Mouse (Mus musculus) intestine, embryonic 16.5 days (tissue): ENCODE results near the gene Tubd1. TPM values are rescaled to one million over a fixed set of nuclear protein-coding genes. Genes with fewer than 3 reads are reported as not detected.

Experiments
- ATAC-seq: fragments of 200-750 bp; cut with Nextera tagmentation; 2 replicates; pipeline ENCODE4 v1.8.0; 2017; ENCODE audit warnings: moderate TSS enrichment, moderate library complexity
- H3K27ac ChIP-seq: fragments of 300-500 bp; sonication (generic); 2 replicates; pipeline ENCODE4 v1.5.1; 2014; ENCODE audit warnings: mild to moderate bottlenecking, low read length
- H3K27me3 ChIP-seq: fragments of 300-500 bp; sonication (generic); replicated peaks from 2 replicates; pipeline ENCODE4 v1.6.1; 2014; ENCODE audit warnings: low read length, control low read depth, mixed read lengths; ENCODE audit not compliant: control insufficient read depth, insufficient read depth
- H3K36me3 ChIP-seq: fragments of 300-500 bp; sonication (generic); 2 replicates; pipeline ENCODE4 v1.6.1; 2014; ENCODE audit warnings: low read length, control low read depth; ENCODE audit not compliant: control insufficient read depth, insufficient read depth
- H3K4me1 ChIP-seq: fragments of 300-500 bp; sonication (generic); 2 replicates; pipeline ENCODE4 v1.6.1; 2014; ENCODE audit warnings: low read length, control low read depth, mixed read lengths; ENCODE audit not compliant: control insufficient read depth, insufficient read depth
- H3K4me2 ChIP-seq: fragments of 300-500 bp; sonication (generic); 2 replicates; pipeline ENCODE4 v1.6.1; 2014; ENCODE audit warnings: low read depth, low read length, control low read depth
- H3K4me3 ChIP-seq: fragments of 300-500 bp; sonication (generic); 2 replicates; pipeline ENCODE4 v1.5.1; 2014; ENCODE audit warnings: mild to moderate bottlenecking, low read length
- H3K9ac ChIP-seq: fragments of 300-500 bp; sonication (generic); 2 replicates; pipeline ENCODE4 v1.6.1; 2014; ENCODE audit warnings: low read depth, low read length
- H3K9me3 ChIP-seq: fragments of 300-500 bp; sonication (generic); 2 replicates; pipeline ENCODE4 v1.6.1; 2016; ENCODE audit warnings: low read length, control low read depth; ENCODE audit not compliant: control insufficient read depth
- WGBS: fragments of 180-500 bp; shearing (Covaris S2); extraction: QIAGEN DNeasy Blood & Tissue Kit; methylation state at CpG from one replicate; pipeline ENCODE4 v1.1.7; 2014; 5-methylcytosine and 5-hydroxymethylcytosine counted together
- polyA plus RNA-seq: library from polyadenylated mRNA; unstranded; fragments of >200 nt; fragmentation: Nextera tagmentation; extraction: Ambion mirVana; gene quantifications from 2 replicates; pipeline ENCODE4 v1.2.1, GENCODE M21; 2015

The Tubd1 gene
- polyA plus RNA-seq, 1 experiment from 2014 or later = 11.4 TPM

DNA sequence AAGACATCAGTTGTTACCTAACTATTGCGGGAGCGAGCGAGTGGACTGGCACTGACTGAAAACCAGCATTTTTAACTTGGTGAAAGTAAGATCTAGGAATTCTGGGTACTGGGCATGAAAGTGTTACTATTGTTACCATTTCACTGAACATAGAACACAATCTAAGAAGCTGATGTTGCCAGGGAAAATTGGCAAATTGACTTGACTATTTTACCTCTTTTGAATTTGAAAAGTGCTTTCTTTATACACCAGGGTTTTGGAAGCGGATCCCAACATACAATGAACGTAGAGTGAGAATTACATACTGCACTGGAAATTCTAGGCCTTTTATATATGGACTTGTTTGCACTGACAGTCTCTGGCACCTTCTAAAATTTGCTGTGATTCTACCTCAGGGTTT lies 48.7 kb downstream of the Tubd1 start:
- no peaks in the 10 kb centered on the region for H3K36me3 ChIP-seq
- H3K9me3 ChIP-seq = no peaks in the 10 kb centered on the region
- no peaks in the 10 kb centered on the region for H3K27me3 ChIP-seq
- 89% methylated on average over 5 of the region's 5 CpGs for WGBS
- no peak overlapping the region for H3K4me2 ChIP-seq
- no peak overlapping the region for H3K27ac ChIP-seq
- ATAC-seq = no peak
- H3K4me1 ChIP-seq = peaks cover 3% of the 10 kb centered on the region; the same call in 1 of the 2 replicates
- H3K4me3 ChIP-seq = no peak overlapping the region
- no peak overlapping the region for H3K9ac ChIP-seq

DNA sequence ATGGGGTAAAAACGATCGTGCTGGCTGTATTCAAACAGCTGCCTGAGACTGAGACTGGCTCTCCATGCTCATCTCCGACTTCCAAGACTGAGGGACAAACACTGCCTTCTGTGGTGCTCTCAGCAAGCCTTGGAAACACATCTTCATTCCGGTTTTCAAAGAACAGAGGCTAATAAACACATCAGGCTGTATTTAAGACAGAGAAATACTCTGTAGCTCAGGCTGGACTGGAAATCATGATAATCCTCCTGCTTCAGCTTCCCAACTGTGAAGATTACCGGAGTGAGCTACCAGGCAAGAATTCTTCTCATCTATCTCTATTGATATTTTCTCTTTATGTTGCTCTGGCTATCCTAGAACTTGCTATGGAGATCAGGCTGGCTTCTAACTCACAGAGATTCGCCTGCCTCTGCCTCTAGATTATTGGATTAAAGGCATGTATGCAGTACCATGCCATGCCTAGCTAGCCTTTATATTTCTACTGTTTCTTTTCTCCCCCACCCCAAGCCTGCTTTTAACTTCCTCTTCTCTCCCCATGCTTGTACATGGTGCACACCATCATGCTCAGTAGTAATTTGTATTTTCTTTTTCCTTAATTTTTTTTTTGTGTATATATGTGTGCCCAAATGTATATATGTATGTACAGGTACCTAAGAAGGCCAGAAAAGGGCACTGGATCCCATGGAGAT lies 49.5 kb downstream of the Tubd1 start:
- ATAC-seq = no peak
- H3K9ac ChIP-seq = no peak overlapping the region
- H3K9me3 ChIP-seq = no peaks in the 10 kb centered on the region
- H3K4me1 ChIP-seq = no peaks in the 10 kb centered on the region
- H3K27me3 ChIP-seq = no peaks in the 10 kb centered on the region
- no peak overlapping the region for H3K4me3 ChIP-seq
- H3K36me3 ChIP-seq = no peaks in the 10 kb centered on the region
- H3K4me2 ChIP-seq = no peak overlapping the region
- 0 out of 2 replicates have a peak overlapping the region, but pooled peaks have one; percentile 16 for H3K27ac ChIP-seq
- 77% methylated on average over 6 of the region's 6 CpGs for WGBS

- Histone ChIP-seq H3K9me3 (no peaks in the 10 kb centered on the region), H3K4me1 (no peaks in the 10 kb centered on the region), H3K27ac (no peak overlapping the region), H3K27me3 (no peaks in the 10 kb centered on the region), H3K4me2 (no peak overlapping the region), H3K4me3 (no peak overlapping the region), H3K9ac (no peak overlapping the region), H3K36me3 (no peaks in the 10 kb centered on the region)
- 94% methylated on average over 6 of the region's 6 CpGs for WGBS
- no peak for ATAC-seq
Observed at GRCm38 (mm10) chr11:86595366-86595765, 50.6 kb downstream of the Tubd1 start.

GRCm38 (mm10) chr11:86596187-86596960 lies 51.6 kb downstream of the Tubd1 start:
- Histone ChIP-seq H3K9me3 (no peaks in the 10 kb centered on the region), H3K4me3 (no peak overlapping the region), H3K4me1 (no peaks in the 10 kb centered on the region), H3K36me3 (no peaks in the 10 kb centered on the region), H3K27me3 (no peaks in the 10 kb centered on the region), H3K4me2 (no peak overlapping the region), H3K27ac (no peak overlapping the region), H3K9ac (no peak overlapping the region)
- WGBS = 86% methylated on average over 7 of the region's 7 CpGs
- ATAC-seq = no peak

DNA sequence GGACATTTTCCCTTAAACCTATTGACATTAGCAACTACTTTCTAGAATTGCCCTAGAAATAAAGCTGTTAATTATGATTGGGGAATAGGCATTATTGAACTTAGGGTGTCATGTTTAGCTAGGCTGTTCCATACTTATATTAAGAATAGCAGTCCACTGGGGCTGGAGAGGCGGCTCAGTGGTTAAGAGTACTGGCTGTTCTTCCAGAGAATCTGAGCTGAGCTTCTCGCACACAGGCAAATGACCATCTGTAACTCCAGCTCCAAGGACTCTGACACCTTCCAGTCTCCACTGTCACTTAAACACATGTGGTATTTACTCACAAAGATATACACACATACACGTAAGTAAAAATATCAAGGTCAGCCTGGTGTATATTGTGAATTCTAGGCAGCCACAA lies 52.2 kb downstream of the Tubd1 start:
- no peak for ATAC-seq
- 88% methylated on average over 3 of the region's 3 CpGs for WGBS

GRCm38 (mm10) chr11:86598154-86598553 lies 53.4 kb downstream of the Tubd1 start:
- no peaks in the 10 kb centered on the region for H3K9me3 ChIP-seq
- H3K27me3 ChIP-seq = no peaks in the 10 kb centered on the region
- no peak for ATAC-seq
- H3K4me2 ChIP-seq = no peak overlapping the region
- no peak overlapping the region for H3K9ac ChIP-seq
- H3K36me3 ChIP-seq = no peaks in the 10 kb centered on the region
- no peak overlapping the region for H3K4me3 ChIP-seq
- H3K4me1 ChIP-seq = no peaks in the 10 kb centered on the region
- 0 out of 2 replicates have a peak overlapping the region, but pooled peaks have one; percentile 28 for H3K27ac ChIP-seq
- 89% methylated on average over 5 of the region's 5 CpGs for WGBS

More for the DNA sequence above, 52.2 kb downstream of the Tubd1 start:
- Histone ChIP-seq H3K27me3 (no peaks in the 10 kb centered on the region), H3K4me1 (no peaks in the 10 kb centered on the region), H3K9me3 (no peaks in the 10 kb centered on the region), H3K9ac (no peak overlapping the region), H3K27ac (no peak overlapping the region), H3K36me3 (no peaks in the 10 kb centered on the region), H3K4me3 (no peak overlapping the region), H3K4me2 (no peak overlapping the region)

GRCm38 (mm10) chr11:86598572-86598971 lies 53.8 kb downstream of the Tubd1 start:
- whole genome bisulfite sequencing = 92% methylated on average over 1 of the region's 1 CpGs

GRCm38 (mm10) chr11:86599378-86600208 lies 54.8 kb downstream of the Tubd1 start:
- Histone ChIP-seq H3K27ac (no peak overlapping the region), H3K4me2 (no peak overlapping the region), H3K4me3 (no peak overlapping the region), H3K4me1 (0 out of 2 replicates have a peak, but pooled peaks cover under 1% of the 10 kb centered on the region), H3K27me3 (no peaks in the 10 kb centered on the region), H3K9ac (no peak overlapping the region), H3K9me3 (no peaks in the 10 kb centered on the region), H3K36me3 (no peaks in the 10 kb centered on the region)
- no peak for ATAC-seq
- 81% methylated on average over 4 of the region's 4 CpGs for WGBS

More at GRCm38 (mm10) chr11:86598572-86598971, 53.8 kb downstream of the Tubd1 start:
- ATAC-seq = no peak
- Histone ChIP-seq H3K4me3 (no peak overlapping the region), H3K27me3 (no peaks in the 10 kb centered on the region), H3K4me2 (no peak overlapping the region), H3K36me3 (no peaks in the 10 kb centered on the region), H3K9ac (no peak overlapping the region), H3K27ac (peak overlapping the region; percentile 14; the same call in 1 of the 2 replicates), H3K9me3 (no peaks in the 10 kb centered on the region), H3K4me1 (no peaks in the 10 kb centered on the region)

DNA sequence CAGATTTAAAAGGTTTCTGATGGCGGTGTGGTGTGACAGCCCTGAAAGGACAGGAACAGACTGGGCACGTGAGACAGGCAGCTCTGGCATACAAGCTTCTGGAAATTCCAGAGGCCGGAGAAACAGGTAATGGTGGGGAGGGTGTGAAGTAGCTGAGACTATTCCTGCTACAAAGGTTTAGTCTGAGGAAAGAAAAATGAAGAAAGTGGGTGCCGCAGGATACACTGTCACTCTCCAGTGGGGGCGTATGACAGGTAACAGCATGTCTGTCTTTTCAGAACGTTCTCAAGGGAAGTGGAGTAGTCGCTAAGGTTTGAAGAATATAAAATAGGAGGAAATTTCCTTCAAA lies 55.4 kb downstream of the Tubd1 start:
- WGBS = 94% methylated on average over 7 of the region's 7 CpGs
- Histone ChIP-seq H3K9me3 (no peaks in the 10 kb centered on the region), H3K4me2 (no peak overlapping the region), H3K27me3 (no peaks in the 10 kb centered on the region), H3K9ac (no peak overlapping the region), H3K4me3 (no peak overlapping the region), H3K27ac (no peak overlapping the region), H3K36me3 (no peaks in the 10 kb centered on the region), H3K4me1 (0 out of 2 replicates have a peak, but pooled peaks cover 3% of the 10 kb centered on the region)
- no peak for ATAC-seq
